Mouse (Mus musculus): ENCODE data around the gene Kctd19. TPM values are rescaled to one million over a fixed set of nuclear protein-coding genes. Genes with fewer than 3 reads are reported as not detected.
A peak's percentile ranks its signal among the peaks of the same experiment; 100 is the strongest.

Gene Kctd19
- polyA plus RNA-seq, 1 experiment from 2014 or later = not detected

DNA sequence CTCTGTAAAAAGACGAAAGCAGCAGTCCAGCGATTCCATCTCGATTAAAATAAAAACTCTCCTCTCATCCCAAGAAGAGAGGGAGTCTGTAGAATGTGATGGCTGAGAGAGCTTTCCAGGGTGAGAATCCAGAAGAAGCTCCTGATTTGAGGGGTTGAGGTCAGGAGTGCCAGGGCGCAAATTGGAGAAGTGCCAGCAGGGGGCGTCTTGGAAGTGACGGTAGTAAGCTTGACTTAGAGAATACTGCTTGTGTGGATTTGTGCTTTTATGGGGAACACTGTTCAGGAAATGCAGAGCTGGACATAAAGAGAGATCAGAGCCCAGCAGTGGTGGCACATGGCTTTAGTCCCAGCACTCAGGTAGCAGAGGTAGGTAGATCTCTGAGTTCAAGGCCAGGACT lies 28.1 kb upstream of the Kctd19 start:
- Histone ChIP-seq H3K4me3 (no peak overlapping the region), H3K4me1 (peaks cover 12% of the 10 kb centered on the region), H3K9me3 (replicated peaks) (no peaks in the 10 kb centered on the region), H3K27me3 (no peaks in the 10 kb centered on the region), H3K36me3 (no peaks in the 10 kb centered on the region), H3K9ac (no peak overlapping the region), H3K27ac (no peak overlapping the region), H3K4me2 (replicated peaks) (no peak overlapping the region)
- no peak for ATAC-seq (ENCODE audit: low FRiP score)
- 10% methylated on average over 6 of the region's 6 CpGs for WGBS

DNA sequence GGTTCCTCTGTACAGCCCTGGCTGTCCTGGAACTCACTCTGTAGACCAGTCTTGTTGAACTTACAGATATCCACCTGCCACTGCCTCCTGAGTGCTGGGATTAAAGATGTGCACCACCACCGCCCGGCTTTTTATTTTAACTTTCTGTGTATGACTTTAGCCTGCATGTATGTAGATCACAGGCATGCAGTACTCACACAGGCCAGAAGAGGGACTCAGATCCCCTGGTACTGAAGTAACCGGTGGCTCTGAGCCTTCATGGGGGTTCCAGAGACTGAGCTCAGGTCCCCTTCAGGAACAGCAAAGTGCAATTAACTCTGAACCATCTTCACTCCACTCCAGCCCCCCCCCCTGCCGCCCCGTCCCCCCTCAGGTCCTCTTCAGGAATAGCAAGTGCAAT lies 25.6 kb upstream of the Kctd19 start:
- Histone ChIP-seq H3K27ac (no peak overlapping the region), H3K9me3 (replicated peaks) (no peaks in the 10 kb centered on the region), H3K9ac (no peak overlapping the region), H3K36me3 (no peaks in the 10 kb centered on the region), H3K27me3 (no peaks in the 10 kb centered on the region), H3K4me3 (no peak overlapping the region), H3K4me1 (peaks cover 3% of the 10 kb centered on the region), H3K4me2 (replicated peaks) (no peak overlapping the region)
- ATAC-seq (ENCODE audit: low FRiP score) = no peak
- WGBS = 33% methylated on average over 5 of the region's 5 CpGs

DNA sequence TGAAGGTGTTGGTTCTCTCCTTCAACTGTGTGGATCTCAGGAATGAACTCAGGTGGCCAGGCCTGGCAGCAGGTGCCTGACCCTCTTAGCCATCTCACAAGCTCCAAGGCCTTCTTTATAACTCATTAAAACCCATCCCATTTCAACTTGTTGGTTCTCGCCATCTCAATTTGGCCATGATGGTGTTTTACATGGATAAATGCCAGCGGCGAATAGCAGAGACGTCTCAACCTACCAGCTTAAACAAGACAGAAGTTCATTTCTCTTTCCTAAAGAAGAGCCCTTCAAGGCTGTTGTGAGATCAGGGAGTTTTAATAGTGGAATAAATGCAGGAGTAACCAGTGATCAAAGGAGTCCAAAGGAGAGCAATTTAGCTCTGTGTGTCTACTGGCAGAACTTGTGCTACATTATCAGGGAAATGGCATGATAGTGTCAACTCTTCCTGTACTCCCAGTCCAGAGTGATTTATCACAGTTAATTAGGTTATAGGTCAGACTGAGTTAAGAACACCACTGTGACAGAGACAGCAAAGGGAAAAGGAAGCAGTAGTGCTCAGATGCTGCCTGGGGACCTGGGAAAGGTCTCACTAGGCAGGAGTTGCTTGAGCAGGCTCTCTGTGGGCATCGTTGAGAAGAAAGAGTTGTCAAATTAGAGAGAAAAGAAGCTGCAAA lies 23.9 kb upstream of the Kctd19 start:
- no peaks in the 10 kb centered on the region for H3K27me3 ChIP-seq
- no peaks in the 10 kb centered on the region for H3K9me3 ChIP-seq (replicated peaks)
- H3K27ac ChIP-seq = no peak overlapping the region
- ATAC-seq (ENCODE audit: low FRiP score) = no peak
- no peak overlapping the region for H3K4me2 ChIP-seq (replicated peaks)
- H3K4me1 ChIP-seq = peaks cover 18% of the 10 kb centered on the region
- no peak overlapping the region for H3K9ac ChIP-seq
- H3K4me3 ChIP-seq = no peak overlapping the region
- 87% methylated on average over 5 of the region's 5 CpGs for WGBS
- H3K36me3 ChIP-seq = no peaks in the 10 kb centered on the region

DNA sequence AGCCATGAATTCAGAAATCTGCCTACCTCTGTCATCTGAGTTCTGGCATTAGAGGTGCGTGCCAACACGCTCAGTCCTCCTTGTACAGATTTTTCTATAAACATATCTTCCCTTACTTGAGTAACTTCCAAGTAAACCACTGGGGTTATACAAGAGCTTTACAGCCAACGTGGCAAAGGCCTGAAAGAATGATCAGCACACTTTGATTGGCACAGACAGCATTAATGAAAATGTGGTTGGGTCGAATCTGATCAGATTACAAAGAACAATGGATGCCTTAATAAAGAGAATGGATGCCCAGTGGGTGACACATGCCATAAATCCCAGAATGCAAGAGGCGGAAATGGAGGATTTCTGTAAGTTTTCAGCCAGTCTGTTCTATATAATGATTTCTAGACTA lies 22.9 kb upstream of the Kctd19 start:
- Histone ChIP-seq H3K27ac (no peak overlapping the region), H3K9me3 (replicated peaks) (no peaks in the 10 kb centered on the region), H3K36me3 (no peaks in the 10 kb centered on the region), H3K4me3 (no peak overlapping the region), H3K9ac (no peak overlapping the region), H3K4me2 (replicated peaks) (no peak overlapping the region), H3K4me1 (peaks cover 23% of the 10 kb centered on the region), H3K27me3 (no peaks in the 10 kb centered on the region)
- 76% methylated on average over 5 of the region's 5 CpGs for WGBS
- no peak for ATAC-seq (ENCODE audit: low FRiP score)

DNA sequence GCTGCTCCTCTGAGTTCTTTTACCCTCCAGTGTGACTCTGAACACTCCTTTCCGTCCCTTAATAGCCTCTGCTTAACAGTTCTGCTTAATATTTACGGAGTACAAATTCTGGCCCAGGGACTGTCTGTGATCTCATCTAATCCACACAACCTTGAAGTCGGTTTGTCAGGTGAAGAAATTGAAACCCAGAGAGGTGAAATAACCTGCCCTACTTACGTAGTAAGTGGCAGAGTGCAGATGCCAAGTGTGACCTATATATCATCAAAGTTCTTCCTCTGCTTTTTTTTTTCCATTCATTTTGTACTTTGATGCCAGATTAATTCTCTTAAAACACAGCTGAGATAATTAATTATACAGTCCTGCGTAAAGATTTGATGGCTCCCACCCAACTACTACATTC lies 20.8 kb upstream of the Kctd19 start:
- WGBS = 77% methylated on average over 5 of the region's 5 CpGs
- ATAC-seq (ENCODE audit: low FRiP score) = no peak
- no peak overlapping the region for H3K4me2 ChIP-seq (replicated peaks)
- no peak overlapping the region for H3K9ac ChIP-seq
- H3K4me3 ChIP-seq = no peak overlapping the region
- H3K36me3 ChIP-seq = no peaks in the 10 kb centered on the region
- peaks cover 23% of the 10 kb centered on the region for H3K4me1 ChIP-seq
- H3K27ac ChIP-seq = no peak overlapping the region; the same call in 1 of the 2 replicates
- H3K9me3 ChIP-seq (replicated peaks) = no peaks in the 10 kb centered on the region
- H3K27me3 ChIP-seq = no peaks in the 10 kb centered on the region

DNA sequence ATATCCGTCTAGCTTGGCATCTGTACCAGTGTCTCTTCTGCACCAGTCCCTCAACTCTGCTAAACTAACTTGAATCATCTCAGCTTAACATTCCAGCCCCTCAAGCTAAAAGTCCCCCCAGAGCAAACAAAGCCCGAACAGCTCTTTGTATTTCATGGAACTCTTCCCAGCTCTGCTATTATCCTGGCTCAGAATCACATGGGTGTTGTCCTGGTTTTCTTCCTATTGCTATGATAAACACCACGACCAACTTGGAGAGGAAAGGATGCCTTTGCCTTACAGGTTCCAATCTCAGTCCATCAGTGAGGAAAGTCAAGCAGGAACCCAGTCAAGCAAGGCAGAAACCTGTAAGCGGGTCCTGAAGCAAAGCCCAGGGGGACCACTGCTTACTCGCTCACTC lies 20.2 kb upstream of the Kctd19 start:
- Histone ChIP-seq H3K27ac (peak overlapping the region; percentile 67), H3K4me3 (no peak overlapping the region), H3K9me3 (replicated peaks) (no peaks in the 10 kb centered on the region), H3K36me3 (no peaks in the 10 kb centered on the region), H3K9ac (no peak overlapping the region), H3K4me1 (peaks cover 23% of the 10 kb centered on the region), H3K27me3 (no peaks in the 10 kb centered on the region), H3K4me2 (replicated peaks) (no peak overlapping the region)
- 42% methylated on average over 5 of the region's 5 CpGs for WGBS
- ATAC-seq (ENCODE audit: low FRiP score) = no peak

DNA sequence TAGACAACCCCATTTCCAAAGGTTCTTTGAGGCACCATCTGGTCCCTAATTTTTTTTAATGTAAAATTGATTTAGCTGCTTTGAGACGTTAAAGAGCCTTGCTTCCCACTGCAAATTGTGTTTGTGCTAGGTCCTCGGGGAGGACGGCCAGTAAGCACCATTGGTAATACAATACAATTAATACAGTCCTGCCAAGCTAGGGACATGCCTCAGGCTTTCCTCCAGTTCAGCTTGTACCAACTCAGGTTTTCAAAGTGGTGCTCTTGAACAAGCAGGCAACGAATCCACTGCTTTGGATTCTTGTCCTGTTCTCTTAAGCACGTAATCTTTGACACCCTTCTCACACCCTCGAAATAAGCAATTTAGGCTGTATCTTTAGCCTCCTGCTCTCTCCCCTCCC lies 19.7 kb upstream of the Kctd19 start:
- Histone ChIP-seq H3K27me3 (no peaks in the 10 kb centered on the region), H3K4me1 (peaks cover 23% of the 10 kb centered on the region)
- WGBS = 35% methylated on average over 6 of the region's 6 CpGs

DNA sequence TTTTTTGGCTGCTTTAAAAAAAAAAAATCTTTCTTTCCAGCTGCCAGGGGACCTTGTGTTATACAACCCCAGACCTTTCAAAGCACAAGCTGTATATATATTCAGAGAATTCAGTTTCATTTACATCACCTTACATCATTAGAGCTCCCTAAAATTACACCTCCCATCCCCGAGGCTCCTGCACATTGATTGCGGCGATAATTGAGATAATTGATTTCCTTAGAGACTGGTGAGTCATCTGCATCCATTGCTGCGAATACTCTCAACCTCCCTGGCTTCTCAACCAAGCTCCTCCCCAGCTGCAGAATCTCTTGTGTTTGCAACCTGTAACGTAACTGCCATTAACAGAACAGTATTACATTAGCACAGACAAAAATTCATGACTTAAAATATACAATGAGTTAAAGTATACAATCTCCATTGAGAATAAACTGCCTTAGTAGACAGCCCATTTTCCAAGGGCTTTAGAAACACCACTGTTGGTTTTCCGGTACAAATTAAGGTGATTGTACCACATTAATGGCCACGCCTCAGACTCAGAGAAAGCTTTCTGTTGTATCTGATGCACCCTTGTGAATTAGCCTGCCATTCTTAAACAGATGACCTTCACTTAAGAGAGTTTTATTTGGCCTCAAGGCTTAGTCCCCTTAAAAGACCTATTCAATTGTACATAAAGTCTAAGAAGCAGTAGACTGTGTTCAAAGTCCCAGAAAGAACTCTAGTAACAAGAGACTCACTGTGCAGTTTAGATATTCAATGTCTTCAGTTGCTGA lies 18.6 kb upstream of the Kctd19 start:
- Histone ChIP-seq H3K9me3 (replicated peaks) (no peaks in the 10 kb centered on the region), H3K36me3 (no peaks in the 10 kb centered on the region), H3K9ac (no peak overlapping the region), H3K4me3 (no peak overlapping the region), H3K27me3 (no peaks in the 10 kb centered on the region), H3K4me2 (replicated peaks) (no peak overlapping the region), H3K4me1 (peaks cover 23% of the 10 kb centered on the region), H3K27ac (peak overlapping the region; percentile 13; the same call in 1 of the 2 replicates)
- ATAC-seq (ENCODE audit: low FRiP score) = peak; percentile 66
- WGBS = 47% methylated on average over 7 of the region's 7 CpGs

More for the DNA sequence above, 19.7 kb upstream of the Kctd19 start:
- Histone ChIP-seq H3K27ac (peak overlapping the region; percentile 67), H3K4me2 (replicated peaks) (no peak overlapping the region), H3K4me3 (no peak overlapping the region), H3K9me3 (replicated peaks) (no peaks in the 10 kb centered on the region), H3K9ac (no peak overlapping the region), H3K36me3 (no peaks in the 10 kb centered on the region)
- peak; percentile 58; the same call in 1 of the 2 replicates for ATAC-seq (ENCODE audit: low FRiP score)

DNA sequence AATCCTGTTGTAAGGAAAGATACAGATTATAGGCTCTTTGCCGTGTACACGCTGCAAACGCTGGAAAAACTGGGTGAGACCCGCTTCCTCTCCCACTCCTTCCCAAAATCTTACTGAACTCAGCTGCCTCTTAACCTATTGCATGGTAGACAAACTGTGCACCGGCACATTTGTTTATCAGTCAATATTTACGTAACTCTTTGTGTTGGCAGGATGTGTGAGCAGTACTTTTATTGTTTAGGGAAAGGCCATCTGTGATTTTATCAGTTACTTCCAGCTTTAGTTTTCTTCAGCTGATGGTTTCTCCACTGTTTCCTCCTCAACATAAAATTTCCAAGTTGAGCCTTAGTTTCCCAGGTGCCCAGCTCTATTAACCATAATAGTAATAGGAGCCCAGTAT lies 13.6 kb upstream of the Kctd19 start:
- 81% methylated on average over 6 of the region's 6 CpGs for WGBS

DNA sequence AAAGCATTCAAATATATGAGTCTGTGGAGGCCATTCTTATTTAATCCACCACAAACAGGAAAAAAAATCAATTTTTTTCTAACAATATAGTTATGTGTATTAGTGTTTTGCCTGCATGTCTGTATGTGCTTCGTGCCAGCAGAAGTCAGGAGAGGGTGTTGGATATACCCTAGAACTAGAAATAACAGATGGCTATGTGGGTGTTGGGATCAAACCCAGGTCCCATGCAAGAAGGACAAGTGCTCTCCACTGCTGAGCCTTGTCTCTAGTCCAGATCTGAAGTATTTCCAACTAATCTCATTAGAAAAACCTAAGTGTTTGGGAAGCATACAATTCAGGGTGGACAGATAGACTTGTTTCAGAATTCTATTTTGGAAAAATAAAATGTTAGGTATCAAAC lies 8.7 kb upstream of the Kctd19 start:
- Histone ChIP-seq H3K9ac (no peak overlapping the region), H3K9me3 (replicated peaks) (no peaks in the 10 kb centered on the region), H3K4me2 (replicated peaks) (no peak overlapping the region), H3K27ac (no peak overlapping the region), H3K4me1 (no peaks in the 10 kb centered on the region), H3K27me3 (no peaks in the 10 kb centered on the region), H3K4me3 (no peak overlapping the region), H3K36me3 (no peaks in the 10 kb centered on the region)
- 59% methylated on average over 1 of the region's 1 CpGs for WGBS
- no peak for ATAC-seq (ENCODE audit: low FRiP score)

More for the DNA sequence above, 13.6 kb upstream of the Kctd19 start:
- Histone ChIP-seq H3K4me1 (peaks cover 3% of the 10 kb centered on the region; the same call in 1 of the 2 replicates), H3K36me3 (no peaks in the 10 kb centered on the region), H3K9me3 (replicated peaks) (no peaks in the 10 kb centered on the region), H3K4me2 (replicated peaks) (no peak overlapping the region), H3K27ac (no peak overlapping the region), H3K9ac (no peak overlapping the region), H3K27me3 (no peaks in the 10 kb centered on the region), H3K4me3 (no peak overlapping the region)
- no peak for ATAC-seq (ENCODE audit: low FRiP score)

DNA sequence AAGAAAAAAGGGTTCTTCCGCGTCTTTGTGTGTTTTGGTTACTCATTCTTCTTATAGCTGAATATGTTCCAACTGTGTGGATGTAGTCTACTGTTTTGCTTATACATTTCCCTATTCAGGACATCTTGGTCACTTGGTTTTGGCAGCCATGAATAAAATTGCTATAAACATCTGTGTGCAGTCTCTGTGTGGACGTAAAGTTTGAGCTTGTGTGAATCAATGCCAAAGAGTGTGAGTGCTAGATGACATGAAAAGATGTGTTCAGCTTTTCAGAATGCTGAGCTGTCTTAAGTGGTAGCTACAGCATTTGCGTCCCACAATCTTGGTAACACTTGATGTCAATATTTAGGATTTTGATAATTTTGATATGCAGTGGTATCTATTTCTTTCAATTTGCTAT lies 6.5 kb upstream of the Kctd19 start:
- H3K4me3 ChIP-seq = no peak overlapping the region
- no peaks in the 10 kb centered on the region for H3K4me1 ChIP-seq
- WGBS = 91% methylated on average over 4 of the region's 4 CpGs
- no peak overlapping the region for H3K9ac ChIP-seq
- no peaks in the 10 kb centered on the region for H3K36me3 ChIP-seq
- peaks cover under 1% of the 10 kb centered on the region; the same call in 1 of the 2 replicates for H3K27me3 ChIP-seq
- no peak overlapping the region for H3K4me2 ChIP-seq (replicated peaks)
- no peaks in the 10 kb centered on the region for H3K9me3 ChIP-seq (replicated peaks)
- no peak overlapping the region for H3K27ac ChIP-seq
- no peak for ATAC-seq (ENCODE audit: low FRiP score)

DNA sequence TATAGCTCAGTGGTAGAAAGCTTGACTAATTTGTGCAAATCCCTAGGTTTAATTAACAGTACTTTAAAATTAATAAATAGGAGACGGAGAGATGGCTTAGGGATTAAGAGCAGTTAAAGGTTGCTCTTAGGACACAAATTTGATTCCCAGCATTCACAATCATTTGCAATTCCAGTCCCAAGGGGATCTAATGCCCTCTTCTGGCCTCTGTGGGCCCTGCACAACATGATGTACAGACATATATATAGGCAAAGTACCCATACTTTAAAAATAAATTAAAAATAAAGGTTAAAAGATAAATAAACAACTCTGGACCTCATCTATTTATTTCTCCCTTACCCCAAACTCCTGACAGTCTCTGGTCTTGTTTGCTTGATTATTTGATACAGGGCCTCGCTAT lies 5.7 kb upstream of the Kctd19 start:
- WGBS = 74% methylated on average over 2 of the region's 2 CpGs
- Histone ChIP-seq H3K4me3 (no peak overlapping the region), H3K27ac (no peak overlapping the region), H3K4me2 (replicated peaks) (no peak overlapping the region), H3K36me3 (no peaks in the 10 kb centered on the region), H3K4me1 (no peaks in the 10 kb centered on the region), H3K9me3 (replicated peaks) (no peaks in the 10 kb centered on the region), H3K27me3 (peaks cover 8% of the 10 kb centered on the region; the same call in 1 of the 2 replicates), H3K9ac (no peak overlapping the region)
- ATAC-seq (ENCODE audit: low FRiP score) = no peak

DNA sequence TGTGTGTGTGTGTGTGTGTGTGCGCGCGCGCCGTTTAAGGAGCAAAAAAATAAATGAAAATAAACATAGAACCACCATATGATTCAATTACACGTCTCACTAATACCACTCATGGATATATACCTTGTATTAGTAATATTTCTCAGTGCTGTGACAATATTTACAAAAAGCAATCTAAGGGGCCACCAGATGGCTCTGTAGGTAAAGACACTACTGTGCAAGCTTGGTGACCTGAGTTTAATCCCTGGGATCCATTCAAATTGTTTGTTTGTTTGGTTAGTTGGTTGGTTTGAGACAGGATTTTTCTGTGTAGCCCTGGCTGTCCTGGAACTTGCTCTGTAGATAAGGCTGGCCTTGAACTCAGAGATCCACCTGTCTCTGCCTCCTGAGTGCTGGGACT lies 3.4 kb downstream of the Kctd19 start:
- H3K9ac ChIP-seq = no peak overlapping the region
- 89% methylated on average over 6 of the region's 6 CpGs for WGBS
- ATAC-seq (ENCODE audit: low FRiP score) = no peak
- H3K4me1 ChIP-seq = peaks cover 6% of the 10 kb centered on the region
- no peak overlapping the region for H3K4me3 ChIP-seq
- no peaks in the 10 kb centered on the region for H3K9me3 ChIP-seq (replicated peaks)
- H3K4me2 ChIP-seq (replicated peaks) = no peak overlapping the region
- H3K27me3 ChIP-seq = peaks cover 21% of the 10 kb centered on the region; the same call in 1 of the 2 replicates
- H3K27ac ChIP-seq = no peak overlapping the region
- H3K36me3 ChIP-seq = no peaks in the 10 kb centered on the region
